Mouse (Mus musculus) intestine, postnatal 0 days (tissue): Measurements from ENCODE around the gene Armc8. TPM values are rescaled to one million over a fixed set of nuclear protein-coding genes. Genes with fewer than 3 reads are reported as not detected.
A peak's percentile ranks its signal among the peaks of the same experiment; 100 is the strongest.

ENCODE experiments used
- ATAC-seq: fragments of 200-750 bp; cut with Nextera tagmentation; 2 replicates; pipeline ENCODE4 v1.8.0; 2017; ENCODE audit warnings: mild to moderate bottlenecking, moderate TSS enrichment, moderate library complexity
- H3K27ac ChIP-seq: fragments of 300-500 bp; sonication (generic); 2 replicates; pipeline ENCODE4 v1.5.1; 2014; ENCODE audit warnings: mild to moderate bottlenecking, low read depth, low read length, moderate library complexity
- H3K27me3 ChIP-seq: fragments of 300-500 bp; sonication (generic); replicated peaks from 2 replicates; pipeline ENCODE4 v1.6.1; 2014; ENCODE audit warnings: low read length, mixed read lengths; ENCODE audit not compliant: control insufficient read depth, insufficient read depth
- H3K36me3 ChIP-seq: fragments of 300-500 bp; sonication (generic); 2 replicates; pipeline ENCODE4 v1.6.1; 2014; ENCODE audit warnings: mild to moderate bottlenecking, moderate library complexity; ENCODE audit not compliant: control insufficient read depth, insufficient read depth
- H3K4me1 ChIP-seq: fragments of 300-500 bp; sonication (generic); replicated peaks from 2 replicates; pipeline ENCODE4 v1.6.1; 2014; ENCODE audit warnings: antibody characterized with exemption, low read length, mixed read lengths; ENCODE audit not compliant: control insufficient read depth, insufficient read depth
- H3K4me2 ChIP-seq: fragments of 300-500 bp; sonication (generic); replicated peaks from 2 replicates; pipeline ENCODE4 v1.6.1; 2014; ENCODE audit warnings: low read depth, mild to moderate bottlenecking, moderate library complexity
- H3K4me3 ChIP-seq: fragments of 300-500 bp; sonication (generic); 2 replicates; pipeline ENCODE4 v1.5.1; 2014; ENCODE audit warnings: low read depth, low read length
- H3K9ac ChIP-seq: fragments of 300-500 bp; sonication (generic); 2 replicates; pipeline ENCODE4 v1.6.1; 2014; ENCODE audit warnings: mild to moderate bottlenecking, low read depth, low read length
- H3K9me3 ChIP-seq: fragments of 300-500 bp; sonication (generic); 2 replicates; pipeline ENCODE4 v1.6.1; 2016; ENCODE audit warnings: mixed run types; ENCODE audit not compliant: control insufficient read depth
- CTCF ChIP-seq: sonication (generic); IDR thresholded peaks from 2 replicates; pipeline ENCODE4 v1.5.1; 2016; ENCODE audit warnings: low read depth, mild to moderate bottlenecking, control low read depth, antibody characterized with exemption, moderate library complexity
- WGBS: fragments of 180-500 bp; shearing (Covaris S2); extraction: QIAGEN DNeasy Blood & Tissue Kit; methylation state at CpG from one replicate; pipeline ENCODE4 v1.1.7; 2014; 5-methylcytosine and 5-hydroxymethylcytosine counted together
- polyA plus RNA-seq: library from polyadenylated mRNA; unstranded; fragments of >200 nt; fragmentation: Nextera tagmentation; extraction: Ambion mirVana; gene quantifications from 2 replicates; pipeline ENCODE4 v1.2.1, GENCODE M21; 2015

The Armc8 gene
- polyA plus RNA-seq, 1 experiment from 2014 or later, result 14.0 TPM

- TF ChIP-seq CTCF, result peak; percentile 87
- H3K9me3 ChIP-seq, result no peaks in the 10 kb centered on the region
- no peak overlapping the region for H3K4me3 ChIP-seq
- 35% methylated on average over 2 of the region's 2 CpGs for WGBS
- H3K4me2 ChIP-seq, result no peak overlapping the region
- H3K27ac ChIP-seq, result no peak overlapping the region
- H3K9ac ChIP-seq, result no peak overlapping the region
- ATAC-seq, result no peak
- H3K27me3 ChIP-seq, result no peaks in the 10 kb centered on the region
- H3K36me3 ChIP-seq, result peaks cover 33% of the 10 kb centered on the region
- H3K4me1 ChIP-seq, result no peaks in the 10 kb centered on the region
Measured at GRCm38 (mm10) chr9:99580655-99581054, 12.0 kb upstream of the Armc8 start.

DNA sequence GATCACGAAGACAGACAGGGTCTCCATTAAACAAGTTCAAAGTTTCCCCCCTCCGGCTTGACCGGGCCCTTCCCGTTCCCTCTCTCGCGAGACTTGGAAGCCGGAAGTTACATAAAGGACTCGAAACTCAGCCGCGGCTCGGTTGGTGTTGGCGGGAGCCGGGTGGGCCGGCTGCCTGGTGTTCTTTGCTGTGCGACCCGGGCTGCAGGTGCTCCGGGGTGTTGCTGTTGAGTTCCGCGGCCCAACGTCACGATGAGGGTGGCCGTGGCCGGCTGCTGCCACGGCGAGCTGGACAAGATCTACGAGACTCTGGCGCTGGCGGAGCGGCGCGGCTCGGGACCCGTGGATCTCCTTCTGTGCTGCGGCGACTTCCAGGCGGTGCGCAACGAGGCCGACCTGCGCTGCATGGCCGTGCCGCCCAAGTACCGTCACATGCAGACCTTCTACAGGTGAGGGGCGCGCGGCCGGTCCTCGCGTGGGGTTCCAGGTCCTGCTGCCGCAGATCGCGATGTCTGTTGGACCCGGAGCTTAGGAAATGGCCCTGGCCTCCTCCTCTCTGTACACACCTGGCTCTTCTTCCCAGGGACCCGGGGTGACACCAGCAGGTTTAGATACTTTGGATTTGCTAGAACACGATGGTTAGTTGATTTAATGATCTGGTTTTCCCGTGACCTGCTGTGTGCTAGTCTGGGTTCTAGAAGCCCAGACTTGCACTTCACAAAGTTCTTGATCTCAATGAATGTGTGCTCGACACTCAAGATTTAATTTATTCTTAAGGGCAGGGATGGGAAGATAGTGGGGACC, 7.2 kb upstream of the Armc8 start, which contains the start of gene Dbr1:
Gene Dbr1 (plus strand): TSS at position 123 of the 804 bp plus-strand sequence.
- H3K27ac ChIP-seq, result peak within 1 kb of the TSS; percentile 82
- peak within 1 kb of the TSS; percentile 90 for H3K9ac ChIP-seq
- peak within 1 kb of the TSS; percentile 82 for H3K4me2 ChIP-seq
- H3K4me1 ChIP-seq, result no peaks in the 10 kb centered on the region
- H3K9me3 ChIP-seq, result no peaks in the 10 kb centered on the region
- ATAC-seq, result peak; percentile 95
- no peaks in the 10 kb centered on the region for H3K27me3 ChIP-seq
- TF ChIP-seq CTCF, result no peak
- WGBS, result under 1% methylated on average over 57 of the region's 57 CpGs
- peak within 1 kb of the TSS; percentile 94 for H3K4me3 ChIP-seq
- H3K36me3 ChIP-seq, result no peaks in the 10 kb centered on the region

- peak overlapping the region; percentile 85 for H3K4me2 ChIP-seq
- H3K27me3 ChIP-seq, result no peaks in the 10 kb centered on the region
- H3K36me3 ChIP-seq, result no peaks in the 10 kb centered on the region
- H3K27ac ChIP-seq, result peak overlapping the region; percentile 94
- no peaks in the 10 kb centered on the region for H3K4me1 ChIP-seq
- TF ChIP-seq CTCF, result no peak
- no peaks in the 10 kb centered on the region for H3K9me3 ChIP-seq
- ATAC-seq, result no peak
- H3K4me3 ChIP-seq, result peak overlapping the region; percentile 87
- peak overlapping the region; percentile 75 for H3K9ac ChIP-seq
- under 1% methylated on average over 9 of the region's 9 CpGs for WGBS
Measured at GRCm38 (mm10) chr9:99569071-99569397, 335 bp upstream of the Armc8 start.

GRCm38 (mm10) chr9:99568023-99568346, 714 bp downstream of the Armc8 start:
- no peak for ATAC-seq
- peak overlapping the region; percentile 87 for H3K4me3 ChIP-seq
- peak overlapping the region; percentile 85 for H3K4me2 ChIP-seq
- no peaks in the 10 kb centered on the region for H3K27me3 ChIP-seq
- no peaks in the 10 kb centered on the region for H3K4me1 ChIP-seq
- H3K9me3 ChIP-seq, result no peaks in the 10 kb centered on the region
- peak overlapping the region; percentile 94 for H3K27ac ChIP-seq
- TF ChIP-seq CTCF, result no peak; the same call in 1 of the 2 replicates
- H3K9ac ChIP-seq, result peak overlapping the region; percentile 75
- no peaks in the 10 kb centered on the region for H3K36me3 ChIP-seq
- 0% methylated on average over 15 of the region's 15 CpGs for WGBS

DNA sequence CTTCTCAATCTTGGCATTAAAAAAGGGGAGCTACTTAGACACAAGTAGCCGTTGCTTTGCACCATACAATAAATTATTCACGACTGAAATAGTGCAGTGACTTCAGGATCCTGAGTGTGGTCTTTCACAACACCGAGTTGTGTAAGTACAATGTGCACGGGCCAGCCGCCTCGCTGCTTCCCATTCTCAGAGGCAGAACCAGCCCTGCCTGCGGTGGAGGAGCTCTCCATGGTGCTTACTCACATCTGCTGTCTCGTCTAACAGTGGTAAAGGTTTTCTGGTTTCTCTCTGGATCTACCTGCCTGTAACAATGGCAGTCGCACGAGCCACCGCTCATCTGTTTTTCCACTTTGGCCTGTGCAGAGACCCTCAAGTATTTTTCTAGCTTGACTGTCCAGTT, 5.0 kb downstream of the Armc8 start:
- Histone ChIP-seq H3K9ac (no peak overlapping the region), H3K4me3 (no peak overlapping the region), H3K4me2 (no peak overlapping the region), H3K36me3 (no peaks in the 10 kb centered on the region), H3K4me1 (no peaks in the 10 kb centered on the region), H3K27me3 (no peaks in the 10 kb centered on the region), H3K9me3 (no peaks in the 10 kb centered on the region), H3K27ac (no peak overlapping the region)
- TF ChIP-seq CTCF, result no peak
- ATAC-seq, result no peak; the same call in 1 of the 2 replicates
- 11% methylated on average over 11 of the region's 11 CpGs for WGBS

GRCm38 (mm10) chr9:99560389-99560788, 8.3 kb downstream of the Armc8 start:
- no peak overlapping the region for H3K27ac ChIP-seq
- H3K4me1 ChIP-seq, result no peaks in the 10 kb centered on the region
- no peak overlapping the region for H3K9ac ChIP-seq
- no peak overlapping the region for H3K4me3 ChIP-seq
- no peaks in the 10 kb centered on the region for H3K9me3 ChIP-seq
- H3K4me2 ChIP-seq, result no peak overlapping the region
- no peaks in the 10 kb centered on the region for H3K36me3 ChIP-seq
- no peaks in the 10 kb centered on the region for H3K27me3 ChIP-seq
- 92% methylated on average over 3 of the region's 3 CpGs for WGBS
- no peak for ATAC-seq
- no peak for TF ChIP-seq CTCF

GRCm38 (mm10) chr9:99559557-99559904, 9.2 kb downstream of the Armc8 start:
- H3K9me3 ChIP-seq, result no peaks in the 10 kb centered on the region
- no peak overlapping the region for H3K4me3 ChIP-seq
- H3K27ac ChIP-seq, result no peak overlapping the region
- H3K9ac ChIP-seq, result no peak overlapping the region
- H3K36me3 ChIP-seq, result no peaks in the 10 kb centered on the region
- TF ChIP-seq CTCF, result no peak
- ATAC-seq, result no peak
- no peaks in the 10 kb centered on the region for H3K4me1 ChIP-seq
- H3K27me3 ChIP-seq, result no peaks in the 10 kb centered on the region
- no peak overlapping the region for H3K4me2 ChIP-seq
